Mouse (Mus musculus): ENCODE data around the gene Fndc9.

Gene Fndc9

GRCm38 (mm10) chr11:46236976-46237375, 1.6 kb downstream of the Fndc9 start:
- DNase-seq (ENCODE audit: low spot score), result peak; percentile 46

- DNase-seq (ENCODE audit: low spot score), result no peak
These were observed 5.9 kb downstream of the Fndc9 start for GRCm38 (mm10) chr11:46241150-46241673.

- no peak for DNase-seq (ENCODE audit: low spot score)
These were observed 6.7 kb downstream of the Fndc9 start for GRCm38 (mm10) chr11:46241985-46242384.

GRCm38 (mm10) chr11:46244731-46245604, 9.6 kb downstream of the Fndc9 start:
- no peak for DNase-seq (ENCODE audit: low spot score)

- DNase-seq (ENCODE audit: low spot score), result no peak
These were observed 10.6 kb downstream of the Fndc9 start for GRCm38 (mm10) chr11:46245926-46246325.

GRCm38 (mm10) chr11:46246393-46246792, 11.1 kb downstream of the Fndc9 start:
- no peak for DNase-seq (ENCODE audit: low spot score)

GRCm38 (mm10) chr11:46248352-46248751, 13.0 kb downstream of the Fndc9 start:
- DNase-seq (ENCODE audit: low spot score), result no peak

- peak; percentile 33 for DNase-seq (ENCODE audit: low spot score)
These were observed 16.7 kb downstream of the Fndc9 start for GRCm38 (mm10) chr11:46251994-46252393.

- DNase-seq (ENCODE audit: low spot score), result no peak
These were observed 20.0 kb downstream of the Fndc9 start for GRCm38 (mm10) chr11:46255291-46255690.

- DNase-seq (ENCODE audit: low spot score), result no peak
These were observed 22.9 kb downstream of the Fndc9 start for GRCm38 (mm10) chr11:46258207-46258606.

- DNase-seq (ENCODE audit: low spot score), result no peak
These were observed 23.4 kb downstream of the Fndc9 start for GRCm38 (mm10) chr11:46258749-46259148.

- no peak for DNase-seq (ENCODE audit: low spot score)
These were observed 27.5 kb downstream of the Fndc9 start for GRCm38 (mm10) chr11:46262854-46263253.

- no peak for DNase-seq (ENCODE audit: low spot score)
These were observed 28.0 kb downstream of the Fndc9 start for GRCm38 (mm10) chr11:46263291-46263690.

GRCm38 (mm10) chr11:46264584-46264983, 29.3 kb downstream of the Fndc9 start:
- DNase-seq (ENCODE audit: low spot score), result no peak

GRCm38 (mm10) chr11:46265031-46265786, 29.9 kb downstream of the Fndc9 start:
- no peak for DNase-seq (ENCODE audit: low spot score)

GRCm38 (mm10) chr11:46268991-46269390, 33.7 kb downstream of the Fndc9 start:
- no peak for DNase-seq (ENCODE audit: low spot score)

GRCm38 (mm10) chr11:46269391-46269790, 34.1 kb downstream of the Fndc9 start:
- DNase-seq (ENCODE audit: low spot score), result no peak

- DNase-seq (ENCODE audit: low spot score), result no peak
These were observed 34.6 kb downstream of the Fndc9 start for GRCm38 (mm10) chr11:46269893-46270292.

- DNase-seq (ENCODE audit: low spot score), result no peak
These were observed 36.8 kb downstream of the Fndc9 start for GRCm38 (mm10) chr11:46272058-46272681.

GRCm38 (mm10) chr11:46273969-46274368, 38.6 kb downstream of the Fndc9 start:
- DNase-seq (ENCODE audit: low spot score), result no peak

GRCm38 (mm10) chr11:46275302-46275701, 40.0 kb downstream of the Fndc9 start:
- DNase-seq (ENCODE audit: low spot score), result peak; percentile 42

- no peak for DNase-seq (ENCODE audit: low spot score)
These were observed 40.8 kb downstream of the Fndc9 start for GRCm38 (mm10) chr11:46276168-46276567.
